Mouse (Mus musculus) stomach, embryonic 14.5 days (tissue): ENCODE results near the gene 1700020L24Rik. TPM values are rescaled to one million over a fixed set of nuclear protein-coding genes. Genes with fewer than 3 reads are reported as not detected.

Experiments used
- ATAC-seq: fragments of 200-750 bp; cut with Nextera tagmentation; 2 replicates; pipeline ENCODE4 v1.8.0; 2017; ENCODE audit warnings: low read depth, moderate TSS enrichment; ENCODE audit not compliant: insufficient number of reproducible peaks, insufficient read depth, low FRiP score
- H3K27ac ChIP-seq: fragments of 300-500 bp; sonication (generic); 2 replicates; pipeline ENCODE4 v1.5.1; 2014; ENCODE audit warnings: mild to moderate bottlenecking, low read length, moderate library complexity, mixed read lengths
- H3K27me3 ChIP-seq: fragments of 300-500 bp; sonication (generic); 2 replicates; pipeline ENCODE4 v1.6.1; 2014; ENCODE audit warnings: low read length, control low read depth, mixed read lengths; ENCODE audit not compliant: control insufficient read depth, insufficient read depth
- H3K36me3 ChIP-seq: fragments of 300-500 bp; sonication (generic); 2 replicates; pipeline ENCODE4 v1.6.1; 2014; ENCODE audit warnings: mild to moderate bottlenecking, control low read depth, low read length, moderate library complexity, mixed read lengths; ENCODE audit not compliant: control insufficient read depth, insufficient read depth
- H3K4me1 ChIP-seq: fragments of 300-500 bp; sonication (generic); 2 replicates; pipeline ENCODE4 v1.6.1; 2014; ENCODE audit warnings: low read length, control low read depth, mixed read lengths; ENCODE audit not compliant: control insufficient read depth, insufficient read depth
- H3K4me2 ChIP-seq: fragments of 300-500 bp; sonication (generic); replicated peaks from 2 replicates; pipeline ENCODE4 v1.6.1; 2014; ENCODE audit warnings: low read depth, low read length, control low read depth
- H3K4me3 ChIP-seq: fragments of 300-500 bp; sonication (generic); 2 replicates; pipeline ENCODE4 v1.5.1; 2014; ENCODE audit warnings: low read depth, low read length, control low read depth
- H3K9ac ChIP-seq: fragments of 300-500 bp; sonication (generic); replicated peaks from 2 replicates; pipeline ENCODE4 v1.6.1; 2014; ENCODE audit warnings: low read depth, mild to moderate bottlenecking, control low read depth, low read length, moderate library complexity, mixed read lengths
- H3K9me3 ChIP-seq: fragments of 300-500 bp; sonication (generic); 2 replicates; pipeline ENCODE4 v1.6.1; 2016; ENCODE audit warnings: low read depth, low read length, control low read depth; ENCODE audit not compliant: control insufficient read depth
- WGBS: fragments of 180-500 bp; shearing (Covaris S2); extraction: QIAGEN DNeasy Blood & Tissue Kit; methylation state at CpG from one replicate; pipeline ENCODE4 v1.1.7; 2014; 5-methylcytosine and 5-hydroxymethylcytosine counted together
- polyA plus RNA-seq: library from polyadenylated mRNA; unstranded; fragments of >200 nt; fragmentation: Nextera tagmentation; extraction: Ambion mirVana; gene quantifications from 2 replicates; pipeline ENCODE4 v1.2.1, GENCODE M21; 2014

Gene 1700020L24Rik
- 1.5 TPM in 1 of 2 replicates, not detected in the other for polyA plus RNA-seq

DNA sequence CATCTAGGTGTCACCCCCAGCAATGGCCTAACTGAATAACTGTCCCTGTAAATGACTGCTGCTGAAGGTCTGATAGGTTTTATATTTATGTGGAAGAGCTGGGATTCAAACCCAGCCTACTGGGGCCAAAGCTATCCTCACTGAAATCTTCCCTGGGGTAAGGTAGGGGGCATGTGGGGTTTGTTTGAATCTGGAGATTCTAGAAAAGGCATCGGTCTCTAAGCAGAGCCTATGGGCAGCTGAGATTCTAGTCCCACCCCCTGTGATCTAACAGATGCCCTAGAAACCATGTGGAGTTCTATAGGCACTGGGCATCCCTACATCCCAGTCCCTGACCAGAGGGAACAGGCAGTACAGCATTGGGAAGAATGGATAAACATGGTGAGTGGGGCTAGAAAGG, at the start of gene 1700020L24Rik:
Gene 1700020L24Rik, plus strand, starts transcription at position 301 of the 400 bp plus-strand sequence.
- Histone ChIP-seq H3K27ac (no peak within 1 kb of the TSS), H3K9me3 (no peaks in the 10 kb centered on the region), H3K27me3 (peaks cover 13% of the 10 kb centered on the region), H3K4me1 (peaks cover 3% of the 10 kb centered on the region; the same call in 1 of the 2 replicates), H3K36me3 (no peaks in the 10 kb centered on the region), H3K4me2 (no peak within 1 kb of the TSS), H3K4me3 (no peak within 1 kb of the TSS), H3K9ac (no peak within 1 kb of the TSS)
- 89% methylated on average over 1 of the region's 1 CpGs for WGBS
- no peak for ATAC-seq

DNA sequence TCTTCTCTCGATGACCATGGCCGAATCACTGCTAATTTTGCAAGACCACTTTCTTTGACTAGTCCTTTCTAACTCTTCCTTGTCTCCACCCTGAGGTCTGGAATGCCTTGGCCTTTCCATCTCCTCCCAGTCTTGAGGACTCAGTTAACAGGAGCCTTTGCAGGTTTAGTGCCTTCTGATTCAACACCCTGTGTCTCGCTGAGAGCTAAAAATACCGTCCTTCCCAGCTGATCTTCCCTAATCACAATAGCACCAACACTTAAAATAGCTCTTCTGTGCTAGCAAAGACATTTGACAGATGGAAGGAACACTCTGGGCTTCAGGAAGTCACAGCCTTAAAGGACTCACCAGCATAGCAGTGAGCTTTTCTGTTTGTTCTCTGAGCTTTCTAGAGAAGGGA, 44.4 kb upstream of the 1700020L24Rik start:
- H3K4me1 ChIP-seq = no peaks in the 10 kb centered on the region
- H3K4me3 ChIP-seq = no peak overlapping the region
- H3K36me3 ChIP-seq = peaks cover 34% of the 10 kb centered on the region
- no peak for ATAC-seq
- H3K27me3 ChIP-seq = no peaks in the 10 kb centered on the region
- WGBS = 87% methylated on average over 4 of the region's 4 CpGs
- no peak overlapping the region for H3K9ac ChIP-seq
- H3K9me3 ChIP-seq = no peaks in the 10 kb centered on the region
- H3K4me2 ChIP-seq = no peak overlapping the region
- no peak overlapping the region for H3K27ac ChIP-seq

- Histone ChIP-seq H3K4me1 (no peaks in the 10 kb centered on the region), H3K9ac (no peak overlapping the region), H3K27me3 (no peaks in the 10 kb centered on the region), H3K4me2 (no peak overlapping the region), H3K4me3 (no peak overlapping the region), H3K9me3 (no peaks in the 10 kb centered on the region), H3K36me3 (peaks cover 42% of the 10 kb centered on the region), H3K27ac (no peak overlapping the region)
- ATAC-seq = no peak
- WGBS = 59% methylated on average over 6 of the region's 6 CpGs
Observed at GRCm38 (mm10) chr11:83394802-83395439, 42.6 kb upstream of the 1700020L24Rik start.

- Histone ChIP-seq H3K4me2 (no peak overlapping the region), H3K4me3 (no peak overlapping the region), H3K36me3 (peaks cover 34% of the 10 kb centered on the region), H3K9me3 (no peaks in the 10 kb centered on the region), H3K27ac (no peak overlapping the region), H3K27me3 (no peaks in the 10 kb centered on the region), H3K4me1 (no peaks in the 10 kb centered on the region), H3K9ac (no peak overlapping the region)
- ATAC-seq = no peak
- WGBS = 82% methylated on average over 7 of the region's 7 CpGs
Observed at GRCm38 (mm10) chr11:83397626-83398025, 39.9 kb upstream of the 1700020L24Rik start.

DNA sequence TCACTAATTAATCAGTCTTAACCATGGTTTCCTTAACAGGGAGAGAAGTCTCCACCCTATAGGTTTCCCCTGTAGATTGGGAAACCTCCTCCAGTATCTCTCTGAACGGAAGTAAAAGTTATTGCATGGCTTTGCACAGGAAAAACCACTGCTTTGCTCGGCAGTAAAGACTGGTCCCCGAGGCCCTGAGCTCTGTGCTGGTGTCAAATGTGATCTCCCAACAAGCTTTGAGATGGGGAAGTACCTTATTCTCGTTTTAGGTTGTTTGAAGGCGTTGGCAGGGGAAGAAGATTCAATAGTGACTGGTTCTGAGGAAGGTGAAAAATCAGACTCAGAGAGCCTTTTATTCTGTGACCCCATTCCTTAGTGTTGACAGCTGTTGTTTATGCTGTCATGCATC, 38.8 kb upstream of the 1700020L24Rik start:
- WGBS = 83% methylated on average over 5 of the region's 5 CpGs
- Histone ChIP-seq H3K36me3 (peaks cover 34% of the 10 kb centered on the region), H3K4me3 (no peak overlapping the region), H3K27ac (no peak overlapping the region), H3K4me2 (no peak overlapping the region), H3K4me1 (no peaks in the 10 kb centered on the region), H3K9ac (no peak overlapping the region), H3K9me3 (no peaks in the 10 kb centered on the region), H3K27me3 (no peaks in the 10 kb centered on the region)
- no peak for ATAC-seq

GRCm38 (mm10) chr11:83403787-83404186, 33.7 kb upstream of the 1700020L24Rik start:
- no peak overlapping the region for H3K4me3 ChIP-seq

DNA sequence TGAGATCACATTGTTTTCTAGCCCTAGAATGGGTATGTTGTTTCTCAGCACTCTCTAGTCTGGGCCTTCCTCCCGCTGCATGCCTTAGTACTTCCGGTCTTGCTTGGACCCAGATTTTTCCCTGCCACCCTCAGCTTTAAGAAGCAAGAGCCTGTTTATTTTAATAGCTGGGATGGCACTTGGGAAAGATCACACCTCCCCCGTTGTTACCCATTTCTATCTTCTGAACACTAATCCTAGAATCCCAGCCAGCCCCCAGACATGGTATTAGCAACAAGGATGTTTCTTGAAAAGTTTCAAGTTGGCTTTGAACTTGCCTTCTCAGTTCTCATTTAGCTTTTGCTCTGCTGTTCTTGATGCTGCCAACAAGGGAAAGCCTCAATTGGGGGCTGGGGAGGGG, 31.1 kb upstream of the 1700020L24Rik start:
- Histone ChIP-seq H3K4me2 (no peak overlapping the region), H3K9me3 (no peaks in the 10 kb centered on the region), H3K27ac (no peak overlapping the region), H3K4me3 (no peak overlapping the region), H3K36me3 (peaks cover 13% of the 10 kb centered on the region), H3K9ac (no peak overlapping the region), H3K4me1 (peaks cover 4% of the 10 kb centered on the region), H3K27me3 (no peaks in the 10 kb centered on the region)
- ATAC-seq = no peak
- WGBS = 50% methylated on average over 3 of the region's 3 CpGs

More at GRCm38 (mm10) chr11:83403787-83404186, 33.7 kb upstream of the 1700020L24Rik start:
- no peak overlapping the region for H3K9ac ChIP-seq
- H3K36me3 ChIP-seq = peaks cover 17% of the 10 kb centered on the region
- H3K27ac ChIP-seq = no peak overlapping the region
- no peaks in the 10 kb centered on the region for H3K9me3 ChIP-seq
- no peaks in the 10 kb centered on the region for H3K27me3 ChIP-seq
- H3K4me1 ChIP-seq = no peaks in the 10 kb centered on the region
- ATAC-seq = no peak
- 77% methylated on average over 7 of the region's 7 CpGs for WGBS
- H3K4me2 ChIP-seq = no peak overlapping the region

DNA sequence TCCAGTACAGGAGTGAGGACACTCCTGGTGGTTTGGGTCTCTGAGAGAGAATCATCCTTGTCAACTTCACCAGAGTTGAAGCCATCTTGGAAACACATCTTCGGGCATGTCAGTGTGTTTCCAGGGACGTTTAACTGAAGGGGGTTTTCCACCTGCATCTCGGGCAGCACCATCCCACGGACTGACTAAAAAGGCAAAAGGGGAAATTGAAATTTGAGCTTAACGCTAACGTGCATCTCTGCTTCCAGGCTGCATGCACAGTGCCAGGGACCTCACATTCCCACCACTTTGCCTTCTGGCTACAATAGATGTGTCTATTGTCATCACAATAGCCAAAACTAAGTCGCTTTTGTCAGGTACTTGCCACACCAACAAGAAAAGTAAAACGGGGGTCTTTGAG, 29.2 kb upstream of the 1700020L24Rik start:
- no peak overlapping the region for H3K4me3 ChIP-seq
- ATAC-seq = no peak
- WGBS = 40% methylated on average over 8 of the region's 8 CpGs

More for the DNA sequence above, 29.2 kb upstream of the 1700020L24Rik start:
- Histone ChIP-seq H3K27ac (no peak overlapping the region), H3K27me3 (no peaks in the 10 kb centered on the region), H3K4me1 (peaks cover 4% of the 10 kb centered on the region), H3K9me3 (no peaks in the 10 kb centered on the region), H3K36me3 (peaks cover 6% of the 10 kb centered on the region), H3K9ac (no peak overlapping the region), H3K4me2 (no peak overlapping the region)
